Mouse (Mus musculus) lung, postnatal 0 days (tissue): ENCODE results near the gene Cib4.

Source experiments
- CTCF ChIP-seq: IDR thresholded peaks from 2 replicates; pipeline ENCODE4 v1.5.1; 2016; ENCODE audit warnings: antibody characterized with exemption, mild to moderate bottlenecking
- EP300 ChIP-seq: IDR thresholded peaks from 2 replicates; pipeline ENCODE4 v1.6.1; 2016; ENCODE audit warnings: antibody characterized with exemption, mild to moderate bottlenecking, control low read depth

DNA sequence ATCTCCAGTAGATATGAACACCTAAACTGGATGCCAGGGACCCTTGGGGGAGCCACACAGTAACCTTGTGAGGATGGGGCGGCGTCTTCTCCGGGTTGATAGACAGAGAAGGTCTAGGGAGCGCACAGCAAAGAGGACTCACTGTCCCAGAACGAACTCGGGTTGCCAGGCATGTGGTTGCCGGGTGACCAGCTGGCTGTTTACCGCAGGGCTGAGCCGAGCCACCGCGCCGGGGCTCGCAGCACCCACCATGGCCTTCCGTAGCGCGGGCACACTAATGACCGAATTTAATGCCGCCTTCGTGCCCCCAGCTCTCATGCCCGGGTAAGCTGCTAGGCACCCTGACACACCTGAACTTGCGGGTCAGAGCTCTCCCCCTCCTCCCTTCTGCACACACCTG lies 79.8 kb downstream of the Cib4 start, which contains the start of gene 1700001C02Rik:
- no peak for TF ChIP-seq EP300
- TF ChIP-seq CTCF: no peak
